Mouse (Mus musculus): ENCODE results near the gene Kcnq1.
A peak's percentile ranks its signal among the peaks of the same experiment; 100 is the strongest.

Kcnq1 gene

DNA sequence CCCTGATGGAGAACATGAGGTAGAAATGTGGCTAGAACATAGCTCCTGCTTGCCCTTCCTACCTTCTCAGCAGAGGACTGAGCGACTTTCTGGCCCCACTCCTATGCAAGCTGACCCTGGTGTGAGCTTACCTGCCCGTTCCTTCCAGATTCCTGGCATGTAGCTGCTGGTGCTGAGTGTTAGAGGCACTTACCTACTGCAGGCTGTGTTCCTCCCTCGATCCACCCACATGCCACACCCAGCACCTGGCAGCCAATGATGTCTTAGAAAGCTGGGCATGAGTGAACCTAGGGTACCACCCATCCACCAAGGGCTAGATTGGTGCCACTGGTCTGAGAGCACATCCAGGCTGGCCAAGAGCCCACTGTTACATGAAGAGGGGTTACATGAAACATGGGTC lies 12.3 kb upstream of the Kcnq1 start:
- DNase-seq, result no peak

DNA sequence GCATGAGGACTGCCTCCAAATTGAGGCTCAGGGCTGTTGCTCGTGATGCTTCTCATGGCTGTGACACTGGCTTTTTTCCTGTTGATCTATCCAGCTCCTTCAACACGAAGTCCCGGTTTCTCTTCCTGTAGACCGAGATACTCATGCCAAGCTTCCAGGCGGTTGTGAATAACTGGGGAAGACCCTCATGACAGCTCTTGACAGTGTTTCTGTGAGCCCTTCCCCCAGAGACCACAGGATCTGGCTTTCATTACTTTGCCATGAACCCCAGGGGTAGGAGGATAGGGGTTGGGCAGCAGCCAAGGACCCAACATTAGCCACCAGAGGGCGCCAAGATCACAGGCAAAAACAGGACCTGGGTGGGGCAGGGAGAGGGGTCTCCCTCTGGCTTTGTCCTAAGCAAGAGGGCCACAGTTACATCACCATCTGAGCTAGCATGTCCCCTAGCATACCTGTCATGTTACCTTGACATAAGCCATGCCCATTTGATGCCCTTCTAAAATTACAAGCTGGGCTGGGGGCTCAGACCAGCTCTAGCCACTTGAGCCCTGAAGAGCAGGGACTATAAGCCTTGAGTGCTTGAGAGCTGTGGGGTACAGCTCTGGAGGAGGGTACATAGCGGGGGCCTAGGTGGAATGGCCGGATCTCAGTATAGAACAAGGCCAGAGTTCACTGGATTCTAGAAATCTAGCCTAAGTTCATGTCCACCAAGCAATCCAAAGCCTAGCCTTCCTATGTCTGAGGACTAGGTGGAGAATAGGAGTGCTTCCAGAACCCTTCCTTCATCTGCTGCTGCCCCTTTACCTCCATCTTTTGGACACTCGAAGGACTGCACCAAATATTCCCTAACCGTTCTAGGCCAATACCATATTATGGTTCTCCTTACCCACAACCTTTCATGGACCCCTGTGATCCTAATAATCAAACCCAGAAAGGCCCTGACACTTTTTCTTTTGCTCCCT lies 11.3 kb upstream of the Kcnq1 start, which contains the start of gene Trpm5:
TSS of gene Trpm5 (minus strand) at position 51 of the 962 bp plus-strand sequence.
- peak; percentile 80 for DNase-seq

DNA sequence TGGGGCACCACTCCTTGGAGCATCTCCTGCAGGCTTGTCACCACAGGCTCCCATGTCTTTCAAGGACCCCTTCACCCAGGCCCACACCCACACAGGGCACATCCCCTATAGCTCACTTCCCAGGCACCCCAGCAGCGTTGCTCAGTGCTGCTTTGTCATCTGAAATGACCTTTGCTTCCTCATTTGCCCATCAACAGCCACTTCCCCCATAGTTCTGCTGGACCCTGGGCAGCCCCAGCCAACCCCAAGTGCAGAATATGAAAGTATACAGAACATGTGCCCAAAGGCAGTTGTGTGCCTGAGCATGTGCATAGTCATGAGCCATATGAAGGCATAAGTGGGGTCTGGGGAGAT lies 10.6 kb upstream of the Kcnq1 start:
- DNase-seq, result no peak

DNA sequence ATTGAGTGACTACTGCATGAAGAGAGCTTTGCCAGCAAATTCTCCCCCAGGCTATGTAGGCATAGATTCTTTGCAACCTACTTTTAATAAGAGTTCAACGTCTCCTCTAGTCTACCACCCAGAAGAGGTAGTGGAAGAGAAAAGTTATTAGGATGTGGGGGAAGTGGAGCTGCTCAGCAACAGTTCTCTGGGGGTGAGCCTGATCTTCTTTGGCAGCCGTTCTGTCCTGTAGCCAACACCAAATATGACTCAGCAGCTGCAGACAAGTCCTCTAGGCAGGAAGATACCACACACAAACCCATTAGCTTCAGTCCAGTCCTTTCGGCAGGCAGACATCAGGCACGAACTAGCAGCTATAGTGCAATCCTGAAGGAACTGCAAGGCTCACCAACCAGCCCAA lies 5.4 kb upstream of the Kcnq1 start:
- no peak for DNase-seq

DNA sequence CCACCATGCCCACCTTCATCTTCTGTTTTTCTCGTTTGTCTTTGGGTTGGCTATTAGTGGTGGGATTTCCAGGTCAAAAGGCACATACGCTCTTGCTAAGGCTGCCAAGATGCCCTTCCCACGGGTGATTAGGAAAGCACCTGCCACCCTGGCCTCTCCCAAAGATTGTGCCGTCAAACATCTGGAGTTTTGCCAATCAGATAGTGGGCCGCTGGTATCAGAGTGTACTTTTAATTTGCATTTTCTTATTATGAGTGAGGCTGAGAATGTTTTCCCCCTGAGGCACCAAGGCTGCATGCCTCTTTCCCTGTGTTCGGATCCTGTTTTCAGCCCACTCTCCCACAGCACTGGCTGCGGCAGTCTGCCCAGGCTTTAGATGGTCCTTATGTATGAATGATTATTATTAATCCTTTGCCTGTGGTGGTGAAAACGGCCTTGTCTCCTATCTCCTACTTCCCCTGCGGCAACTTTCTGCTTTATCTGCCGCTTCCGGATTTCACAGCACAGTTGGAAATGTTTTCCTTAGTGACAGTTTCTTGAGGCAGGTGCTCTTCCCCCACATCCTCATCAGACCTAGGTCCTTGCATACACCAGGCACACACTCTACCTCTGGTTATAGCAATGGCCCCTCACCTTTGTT lies 784 bp upstream of the Kcnq1 start:
- DNase-seq, result no peak

DNA sequence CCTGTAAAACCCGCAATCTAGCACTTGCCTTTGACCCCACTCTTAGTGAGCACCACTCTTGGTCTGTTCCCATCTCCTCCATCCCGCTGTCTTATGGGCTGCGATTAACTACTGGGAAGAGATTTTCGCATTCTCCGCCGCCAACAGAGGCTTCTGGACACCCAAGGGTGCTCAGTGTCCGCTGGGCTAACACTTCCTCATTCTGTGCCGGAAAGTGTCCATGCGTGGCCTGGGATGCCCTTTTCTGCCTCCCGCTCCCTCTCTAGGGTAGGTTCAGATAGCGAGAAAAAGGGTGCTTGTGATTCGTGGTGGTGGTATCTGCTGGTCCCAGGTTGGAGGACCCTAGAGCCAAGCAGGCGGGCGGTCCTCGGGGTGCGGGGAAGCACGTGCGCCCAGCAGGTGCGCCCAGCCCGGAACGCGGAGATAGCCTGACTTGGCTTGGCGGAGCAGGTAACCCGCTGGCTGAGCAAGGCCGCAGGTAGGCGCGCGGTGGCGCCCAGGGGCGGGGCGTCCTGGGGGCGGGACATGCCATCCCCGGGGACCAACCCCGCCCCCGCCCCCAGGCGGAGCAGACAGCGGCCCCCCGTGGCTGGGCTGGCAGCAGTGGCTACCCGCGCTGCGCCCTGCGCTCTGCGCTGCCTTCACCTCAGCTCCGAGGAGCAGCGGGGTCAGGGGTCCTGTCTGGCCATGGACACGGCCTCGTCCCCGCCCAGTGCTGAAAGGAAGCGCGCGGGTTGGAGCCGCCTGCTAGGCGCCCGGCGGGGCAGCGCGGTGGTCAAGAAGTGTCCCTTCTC lies 707 bp downstream of the Kcnq1 start:
- peak; percentile 82 for DNase-seq

DNA sequence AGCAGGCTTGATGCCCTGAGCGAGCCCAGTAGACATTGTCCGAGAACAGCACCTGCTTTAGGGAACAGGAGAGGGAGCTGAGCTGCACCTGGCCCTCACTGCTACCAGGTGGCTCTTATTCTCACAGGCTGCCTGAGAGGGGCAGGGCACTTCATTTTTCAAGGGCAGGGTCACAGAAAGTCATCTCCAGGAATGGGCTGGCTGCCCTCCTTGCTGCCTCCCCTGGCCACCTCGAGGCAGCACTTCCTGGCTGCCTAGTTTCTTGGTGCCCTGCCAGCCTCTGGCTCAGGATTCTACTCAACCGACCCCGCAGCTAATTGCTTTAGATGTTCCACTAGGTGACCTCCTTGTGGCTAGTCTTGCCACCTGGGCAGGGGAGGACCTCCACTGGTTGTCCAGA lies 2.0 kb downstream of the Kcnq1 start:
- peak; percentile 74 for DNase-seq

DNA sequence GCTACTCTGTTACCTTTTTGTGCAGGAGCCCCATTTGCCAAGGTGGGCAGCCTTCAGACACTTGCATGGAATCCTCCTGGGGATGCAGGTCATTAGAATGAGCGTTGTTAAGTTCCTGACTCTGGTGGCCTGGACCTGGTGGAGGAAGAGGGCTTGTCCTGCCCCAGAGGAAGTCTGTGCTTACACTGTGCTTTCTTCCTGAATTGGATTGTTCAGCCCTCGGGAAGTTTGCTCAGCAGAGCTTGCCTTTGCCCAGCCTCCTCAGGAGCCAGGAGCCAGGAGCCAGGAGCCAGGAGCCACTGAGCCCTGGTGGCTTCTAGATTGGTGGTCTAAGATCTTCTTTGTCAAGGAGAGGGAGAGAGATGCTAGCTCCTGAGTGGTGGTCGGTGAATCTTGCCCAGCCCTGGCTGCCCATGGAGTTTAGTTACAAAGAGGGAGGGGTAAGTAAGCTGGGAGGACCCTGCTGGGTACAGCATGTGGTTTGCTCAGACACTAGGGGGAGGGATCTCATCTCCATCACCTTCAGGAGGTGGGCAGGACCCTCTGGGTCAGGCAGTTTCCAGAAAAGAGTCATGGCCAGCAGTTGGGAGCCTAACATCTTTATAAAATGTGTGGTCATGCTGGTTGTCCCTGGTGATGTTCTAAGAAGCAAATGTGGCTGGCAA lies 3.0 kb downstream of the Kcnq1 start:
- no peak for DNase-seq

DNA sequence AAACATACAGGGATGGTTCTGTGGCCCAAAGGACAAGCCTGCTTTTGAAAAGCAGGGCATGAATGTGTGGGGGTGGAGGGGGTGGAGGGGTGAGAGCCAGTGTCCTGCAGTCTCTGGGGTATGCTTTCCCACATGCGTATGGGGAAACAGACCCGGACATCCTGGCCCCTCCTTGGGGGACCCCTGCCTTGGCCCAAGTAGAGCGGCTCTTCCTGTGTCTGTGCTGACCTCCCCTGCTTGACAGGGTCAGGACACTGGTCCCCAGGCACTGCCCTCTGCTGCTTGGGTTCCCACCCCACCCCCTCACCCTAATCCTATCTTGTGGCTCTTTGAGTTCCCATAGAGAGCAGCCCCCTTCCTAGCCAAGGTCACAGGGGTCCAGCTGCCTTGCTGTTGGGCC lies 3.5 kb downstream of the Kcnq1 start:
- no peak for DNase-seq

DNA sequence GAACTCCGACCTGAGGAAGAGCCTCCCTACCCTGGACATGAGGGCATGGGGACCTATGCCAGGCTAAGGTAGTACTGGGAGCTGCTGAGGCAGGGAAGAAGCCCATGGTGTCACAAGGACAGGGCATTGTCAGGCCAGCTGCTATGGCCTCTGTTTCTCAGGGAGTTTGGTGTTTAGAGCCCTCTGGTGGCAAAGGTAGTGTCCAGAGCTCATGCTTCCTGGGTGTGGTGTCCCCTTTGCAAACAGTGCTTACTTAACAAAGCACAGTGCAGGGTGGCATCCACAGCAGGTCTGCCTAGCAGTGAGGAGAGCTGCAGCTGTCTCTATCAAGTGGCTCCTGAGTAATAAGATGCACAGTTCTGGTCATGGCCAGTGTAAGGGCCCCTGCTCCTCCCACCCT lies 4.6 kb downstream of the Kcnq1 start:
- no peak for DNase-seq

DNA sequence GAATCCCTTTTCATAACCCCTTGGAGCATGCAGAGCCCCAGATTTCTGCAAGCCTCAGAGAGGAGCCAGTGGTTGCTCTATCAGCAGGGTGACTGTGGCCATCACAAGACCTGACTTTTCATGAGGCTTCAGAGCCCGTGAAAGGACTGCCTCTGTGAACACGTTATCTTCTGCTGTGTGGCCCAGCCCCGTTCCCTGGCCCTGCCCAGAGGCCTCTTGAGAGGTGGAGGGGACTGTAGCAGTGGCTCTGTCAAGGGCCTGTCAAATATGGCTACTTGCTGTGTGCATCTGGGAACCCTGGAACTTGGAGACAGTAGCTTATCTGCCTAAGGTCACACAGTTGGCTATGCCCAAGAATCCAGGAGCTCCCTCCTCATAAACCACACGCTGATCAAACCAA lies 5.6 kb downstream of the Kcnq1 start:
- no peak for DNase-seq

DNA sequence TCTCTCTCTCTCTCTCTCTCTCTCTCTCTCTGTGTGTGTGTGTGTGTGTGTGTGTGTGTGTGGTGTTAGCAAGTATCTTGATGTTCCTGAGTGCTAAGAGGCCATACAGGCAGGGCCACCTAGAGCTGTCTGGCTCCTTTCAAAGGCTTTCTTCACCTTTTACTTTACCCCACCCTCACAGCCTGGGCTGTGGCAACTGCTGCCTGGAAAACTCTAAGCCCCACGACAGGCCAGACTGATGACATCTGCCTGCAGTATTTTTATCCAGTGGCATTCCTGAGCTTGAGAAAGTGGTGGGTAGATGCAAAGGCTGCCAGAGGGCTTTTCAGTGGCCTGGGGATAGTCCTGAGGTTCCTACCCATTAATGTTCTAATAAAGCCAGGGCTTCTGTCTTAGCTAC lies 6.2 kb downstream of the Kcnq1 start:
- no peak for DNase-seq

DNA sequence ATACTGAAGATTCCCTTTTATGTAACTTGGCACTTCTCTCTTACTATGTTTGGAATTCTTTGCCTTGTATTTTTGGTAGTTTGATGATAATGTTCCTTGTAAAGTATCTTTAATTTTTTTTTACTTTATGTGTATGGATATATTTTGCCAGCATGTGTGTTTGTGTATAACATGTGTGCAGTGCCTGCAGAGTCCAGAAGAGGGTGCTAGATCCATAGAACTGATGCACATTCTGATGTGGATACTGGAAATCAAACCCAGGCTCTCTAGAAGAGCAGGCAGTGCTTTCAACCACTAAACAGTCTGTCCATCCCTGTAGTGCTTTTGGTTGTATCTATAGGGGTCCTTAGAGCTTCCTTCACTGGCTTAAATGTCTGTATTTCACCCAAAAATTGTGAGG lies 8.6 kb downstream of the Kcnq1 start:
- no peak for DNase-seq

DNA sequence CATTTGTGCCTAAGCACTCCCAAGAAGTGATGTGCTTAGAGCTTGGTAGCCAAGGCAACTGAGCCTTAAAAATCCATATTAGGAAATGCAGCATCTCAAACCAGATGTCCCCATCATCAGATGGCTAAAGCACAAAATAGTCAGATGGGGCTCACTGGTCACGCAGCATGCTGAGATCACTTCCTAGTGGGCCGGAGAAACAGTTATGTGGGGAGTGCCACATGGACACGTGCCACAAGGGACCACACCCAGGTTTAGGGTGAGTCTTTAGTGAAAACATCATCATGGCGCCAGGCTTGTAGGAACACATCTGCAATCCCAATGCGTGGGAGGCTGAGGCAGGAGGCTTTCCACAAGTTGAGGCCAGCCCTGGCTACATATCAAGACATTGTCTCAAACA lies 10.4 kb downstream of the Kcnq1 start:
- no peak for DNase-seq

DNA sequence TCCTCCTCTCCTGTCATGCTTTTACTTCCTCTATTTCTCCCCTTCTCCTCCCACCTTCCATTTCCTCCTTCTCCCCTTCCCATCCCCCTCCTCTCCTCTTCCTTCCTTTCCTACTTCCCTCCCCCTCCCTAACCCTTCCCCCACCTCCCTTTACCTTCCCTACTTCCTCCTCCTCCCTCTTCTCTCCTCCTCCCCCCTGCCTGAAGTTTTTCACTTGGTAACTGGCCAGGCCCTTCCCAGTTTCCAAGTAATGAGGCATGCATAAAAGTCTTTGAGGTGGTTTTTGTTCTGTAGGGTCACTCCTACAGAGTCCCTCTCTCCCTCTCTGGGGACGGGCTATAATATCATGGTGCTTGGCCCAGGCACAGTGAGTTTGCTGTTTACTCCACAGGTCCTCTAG lies 13.2 kb downstream of the Kcnq1 start:
- DNase-seq, result no peak

DNA sequence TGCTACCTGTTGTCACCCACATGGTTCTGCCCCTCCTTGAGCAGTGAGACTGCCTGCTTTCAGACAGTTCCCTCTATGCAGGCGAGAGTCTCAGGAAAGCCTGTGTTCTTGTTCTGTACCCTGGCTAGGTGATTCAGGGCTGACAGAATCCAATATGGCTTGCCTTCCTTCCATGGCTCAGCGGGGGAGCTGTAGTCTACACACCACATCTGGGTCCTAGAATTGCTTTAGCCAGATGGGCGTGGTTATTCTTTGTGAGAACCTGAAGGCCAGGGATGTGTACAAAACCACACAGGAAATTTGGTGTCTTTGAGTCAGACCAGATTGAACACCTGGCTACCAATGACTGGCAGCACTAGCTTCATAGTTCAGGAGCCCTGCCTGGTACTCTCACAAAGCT lies 13.7 kb downstream of the Kcnq1 start:
- no peak for DNase-seq

DNA sequence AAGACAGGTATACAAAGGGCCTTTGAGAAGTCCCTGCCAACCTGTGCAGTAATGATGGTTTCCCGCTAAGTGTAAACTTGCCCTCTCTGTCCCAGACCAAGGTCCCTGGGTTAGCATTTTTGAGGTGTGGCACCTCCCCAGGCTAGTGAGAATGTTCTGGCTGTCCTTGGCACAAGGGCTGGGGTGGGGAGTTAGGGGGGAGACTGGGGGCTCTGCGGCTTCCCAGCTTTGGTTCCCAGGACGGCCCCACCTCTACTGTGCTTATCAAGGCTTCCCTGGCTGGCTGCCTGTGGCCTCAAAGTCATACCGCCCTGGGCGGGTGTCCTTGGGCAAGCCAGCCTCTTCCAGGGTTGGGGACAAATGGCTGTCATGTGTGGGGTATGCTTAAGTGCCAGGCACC lies 16.0 kb downstream of the Kcnq1 start:
- no peak for DNase-seq

DNA sequence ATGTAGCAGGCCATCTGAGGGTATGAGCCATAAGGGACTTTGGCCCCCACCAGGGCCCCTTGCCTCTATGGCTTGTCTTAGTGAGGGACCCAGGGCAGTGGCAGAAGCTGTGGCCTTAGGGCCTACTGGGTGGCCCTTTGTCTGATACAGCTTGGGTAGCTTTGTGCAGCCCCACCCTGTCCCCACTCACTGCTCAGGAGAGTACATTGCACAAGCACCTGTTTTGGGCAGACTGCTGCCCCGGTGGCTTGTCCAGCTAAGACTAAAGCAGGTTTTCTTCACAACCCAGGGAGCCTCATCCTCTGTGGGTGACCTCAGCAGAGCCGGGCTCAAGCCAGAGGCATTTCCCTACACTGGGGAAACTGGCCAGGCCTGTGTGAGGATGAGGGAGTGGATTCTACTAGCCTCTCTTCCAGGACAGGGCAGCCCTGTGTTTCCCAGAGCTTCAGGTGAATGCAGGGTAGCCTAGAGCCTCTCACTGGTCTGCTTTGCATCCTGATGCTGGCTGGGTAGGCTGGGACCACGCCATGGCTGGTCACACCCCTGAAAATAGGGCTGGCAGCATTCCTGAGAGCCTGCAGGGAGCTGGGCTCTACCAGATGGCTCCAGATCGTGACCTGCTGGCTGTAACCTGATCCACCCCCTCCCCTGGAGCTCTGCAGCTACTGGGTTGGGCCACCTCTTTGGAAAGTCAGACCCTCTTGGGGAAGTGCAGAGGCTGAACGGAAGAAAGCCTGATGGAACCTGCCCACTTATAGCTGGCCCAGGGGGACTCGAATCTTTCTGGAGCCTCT lies 17.9 kb downstream of the Kcnq1 start:
- DNase-seq, result peak; percentile 76

DNA sequence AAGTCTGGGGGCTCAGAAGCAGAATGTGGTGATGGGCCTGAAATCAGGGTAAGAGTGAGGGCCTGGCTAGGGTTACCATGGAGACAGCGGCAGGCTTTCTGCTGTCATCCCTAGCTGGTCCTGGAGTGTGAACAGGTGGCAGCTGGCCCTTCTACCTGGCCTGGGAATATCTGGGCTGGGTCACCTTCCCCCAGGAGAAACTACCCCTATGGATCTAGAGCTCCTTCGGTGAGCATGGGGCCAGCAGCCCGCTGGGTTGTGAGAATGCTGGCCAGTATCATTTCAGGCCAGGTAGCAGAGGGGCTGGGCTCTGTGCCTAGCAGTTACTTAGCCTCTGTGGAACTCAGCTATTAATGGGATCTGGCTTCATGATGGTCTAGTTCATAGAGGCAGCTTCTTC lies 18.7 kb downstream of the Kcnq1 start:
- no peak for DNase-seq

DNA sequence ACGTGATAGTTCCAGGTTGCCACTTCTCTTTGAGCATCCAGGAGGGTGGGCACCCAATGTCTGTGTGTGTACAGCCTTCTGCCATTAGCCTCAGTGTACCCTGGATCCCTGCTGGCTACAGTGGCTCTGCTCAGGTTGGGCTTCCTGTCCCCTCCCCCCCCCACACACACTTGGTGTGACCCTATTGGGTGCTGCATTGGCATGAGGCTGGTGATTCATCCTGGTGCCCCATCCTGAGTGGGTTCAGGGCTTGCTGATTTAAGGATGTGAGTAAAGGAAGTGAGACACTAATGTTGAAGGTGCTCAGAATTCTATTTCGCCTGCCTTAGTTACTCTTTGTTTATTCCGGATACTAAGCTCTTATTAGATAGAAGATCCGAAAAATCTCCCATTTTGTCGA lies 26.7 kb downstream of the Kcnq1 start:
- DNase-seq, result no peak

DNA sequence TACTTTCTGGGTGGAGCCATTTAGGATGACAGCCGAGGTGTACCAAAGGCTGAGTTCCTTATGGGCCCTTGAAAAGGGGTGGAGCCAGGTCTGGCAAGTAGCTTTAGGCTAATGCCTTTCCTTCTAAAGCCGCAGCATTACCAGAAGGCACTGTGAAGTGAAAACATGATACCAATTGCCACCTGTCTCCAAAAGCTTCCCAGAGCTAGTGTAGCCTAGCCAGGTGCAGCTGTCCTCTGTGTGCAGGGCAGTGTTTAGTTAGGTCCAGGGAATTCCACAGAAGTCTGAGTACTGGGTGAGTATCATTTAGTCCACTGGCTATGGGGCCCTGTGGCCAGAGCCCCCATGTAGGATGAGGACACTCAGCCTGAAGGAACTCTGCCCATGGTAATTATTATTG lies 30.0 kb downstream of the Kcnq1 start:
- DNase-seq, result no peak

DNA sequence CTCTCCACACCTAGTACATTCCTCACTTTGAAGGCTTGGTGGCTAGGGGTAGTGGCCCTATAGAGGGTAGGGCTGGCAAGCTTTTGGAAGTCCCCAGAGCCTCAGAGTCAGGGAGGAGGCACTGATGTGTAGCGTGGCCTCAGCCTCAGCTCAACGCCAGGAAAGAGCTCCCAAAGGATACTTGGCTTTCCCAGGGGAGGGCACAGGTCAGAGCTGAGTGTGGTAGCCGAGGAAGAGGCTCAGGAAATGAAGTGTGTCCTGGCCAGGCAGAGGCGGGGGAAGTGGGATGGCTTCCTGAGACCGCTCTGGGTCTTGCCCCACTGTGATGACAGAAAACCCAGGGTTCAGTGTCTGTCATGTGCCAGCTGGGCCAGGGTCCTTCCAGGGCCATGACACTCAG lies 30.4 kb downstream of the Kcnq1 start:
- DNase-seq, result peak; percentile 32
